Mouse (Mus musculus) embryonic facial prominence, embryonic 11.5 days (tissue): ENCODE results near the gene Kcng3. TPM values are rescaled to one million over a fixed set of nuclear protein-coding genes. Genes with fewer than 3 reads are reported as not detected.

Experiments used
- ATAC-seq: fragments of 200-750 bp; cut with Nextera tagmentation; replicated peaks from 2 replicates; pipeline ENCODE4 v1.8.0; 2017; ENCODE audit warnings: low read depth; ENCODE audit not compliant: insufficient number of reproducible peaks, low FRiP score, low TSS enrichment
- DNase-seq: peaks from one replicate; pipeline ENCODE4 v3.0.0-alpha.2; 2015; ENCODE audit warnings: low spot score
- H3K27ac ChIP-seq: fragments of 300-500 bp; sonication (generic); replicated peaks from 2 replicates; pipeline ENCODE4 v1.5.1; 2014; ENCODE audit warnings: mild to moderate bottlenecking, low read depth, low read length, control low read depth
- H3K27me3 ChIP-seq: fragments of 300-500 bp; sonication (generic); 2 replicates; pipeline ENCODE4 v1.6.1; 2014; ENCODE audit warnings: mild to moderate bottlenecking, low read length, moderate library complexity, mixed read lengths; ENCODE audit not compliant: control insufficient read depth, insufficient read depth
- H3K36me3 ChIP-seq: fragments of 300-500 bp; sonication (generic); replicated peaks from 2 replicates; pipeline ENCODE4 v1.6.1; 2014; ENCODE audit warnings: low read depth, mild to moderate bottlenecking, low read length, moderate library complexity, mixed read lengths; ENCODE audit not compliant: control insufficient read depth, insufficient read depth
- H3K4me1 ChIP-seq: fragments of 300-500 bp; sonication (generic); 2 replicates; pipeline ENCODE4 v1.6.1; 2014; ENCODE audit warnings: low read length, mixed read lengths; ENCODE audit not compliant: control insufficient read depth, insufficient read depth
- H3K4me2 ChIP-seq: fragments of 300-500 bp; sonication (generic); 2 replicates; pipeline ENCODE4 v1.6.1; 2014; ENCODE audit warnings: low read depth, mild to moderate bottlenecking, control low read depth, low read length, moderate library complexity
- H3K4me3 ChIP-seq: fragments of 300-500 bp; sonication (generic); 2 replicates; pipeline ENCODE4 v1.5.1; 2014; ENCODE audit warnings: low read depth, low read length, control low read depth
- H3K9ac ChIP-seq: fragments of 300-500 bp; sonication (generic); replicated peaks from 2 replicates; pipeline ENCODE4 v1.6.1; 2014; ENCODE audit warnings: mild to moderate bottlenecking, control low read depth, low read length
- H3K9me3 ChIP-seq: fragments of 300-500 bp; sonication (generic); replicated peaks from 2 replicates; pipeline ENCODE4 v1.6.1; 2016; ENCODE audit warnings: mild to moderate bottlenecking, low read length, inconsistent platforms, mixed read lengths; ENCODE audit not compliant: control insufficient read depth
- WGBS: fragments of 180-500 bp; shearing (Covaris S2); extraction: QIAGEN DNeasy Blood & Tissue Kit; methylation state at CpG from one replicate; pipeline ENCODE4 v1.1.7; 2014; 5-methylcytosine and 5-hydroxymethylcytosine counted together
- polyA plus RNA-seq: library from polyadenylated mRNA; unstranded; fragments of >200 nt; fragmentation: Nextera tagmentation; extraction: Ambion mirVana; gene quantifications from 2 replicates; pipeline ENCODE4 v1.2.1, GENCODE M21; 2014

The Kcng3 gene
- polyA plus RNA-seq, 1 experiment from 2014 or later, result not detected

- Histone ChIP-seq H3K27me3 (peaks cover 19% of the 10 kb centered on the region), H3K9me3 (no peaks in the 10 kb centered on the region), H3K4me2 (no peak overlapping the region), H3K4me1 (peaks cover 3% of the 10 kb centered on the region), H3K4me3 (no peak overlapping the region), H3K36me3 (no peaks in the 10 kb centered on the region), H3K27ac (no peak overlapping the region), H3K9ac (no peak overlapping the region)
- DNase-seq (no peak), ATAC-seq (no peak)
- WGBS, result 79% methylated on average over 6 of the region's 6 CpGs
Measured at GRCm38 (mm10) chr17:83545259-83545658, 86.4 kb downstream of the Kcng3 start.

GRCm38 (mm10) chr17:83542424-83542823 lies 89.3 kb downstream of the Kcng3 start:
- ATAC-seq, result no peak
- peaks cover 11% of the 10 kb centered on the region for H3K27me3 ChIP-seq

GRCm38 (mm10) chr17:83539262-83540037 lies 92.2 kb downstream of the Kcng3 start:
- H3K27me3 ChIP-seq, result peaks cover 2% of the 10 kb centered on the region; the same call in 1 of the 2 replicates
- no peak overlapping the region for H3K4me3 ChIP-seq
- H3K36me3 ChIP-seq, result no peaks in the 10 kb centered on the region
- H3K4me2 ChIP-seq, result no peak overlapping the region
- no peak for ATAC-seq
- no peak overlapping the region for H3K9ac ChIP-seq
- DNase-seq, result peak; percentile 43
- H3K4me1 ChIP-seq, result no peaks in the 10 kb centered on the region
- H3K9me3 ChIP-seq, result no peaks in the 10 kb centered on the region
- WGBS, result 34% methylated on average over 12 of the region's 12 CpGs
- H3K27ac ChIP-seq, result no peak overlapping the region

More at GRCm38 (mm10) chr17:83542424-83542823, 89.3 kb downstream of the Kcng3 start:
- no peak for DNase-seq
- Histone ChIP-seq H3K36me3 (no peaks in the 10 kb centered on the region), H3K27ac (no peak overlapping the region), H3K9me3 (no peaks in the 10 kb centered on the region), H3K4me2 (no peak overlapping the region), H3K9ac (no peak overlapping the region), H3K4me1 (peaks cover 3% of the 10 kb centered on the region), H3K4me3 (no peak overlapping the region)
- WGBS, result 87% methylated on average over 2 of the region's 2 CpGs

GRCm38 (mm10) chr17:83538694-83539093 lies 93.0 kb downstream of the Kcng3 start:
- Histone ChIP-seq H3K27me3 (no peaks in the 10 kb centered on the region), H3K4me2 (no peak overlapping the region), H3K27ac (no peak overlapping the region), H3K9ac (no peak overlapping the region), H3K4me1 (no peaks in the 10 kb centered on the region), H3K36me3 (no peaks in the 10 kb centered on the region), H3K9me3 (no peaks in the 10 kb centered on the region; the same call in 1 of the 2 replicates), H3K4me3 (no peak overlapping the region)
- ATAC-seq, result no peak
- no peak for DNase-seq
- 41% methylated on average over 1 of the region's 1 CpGs for WGBS

GRCm38 (mm10) chr17:83538141-83538540 lies 93.6 kb downstream of the Kcng3 start:
- no peak overlapping the region for H3K27ac ChIP-seq
- H3K9ac ChIP-seq, result no peak overlapping the region
- ATAC-seq (no peak), DNase-seq (no peak)
- H3K27me3 ChIP-seq, result no peaks in the 10 kb centered on the region
- H3K4me1 ChIP-seq, result no peaks in the 10 kb centered on the region
- 69% methylated on average over 9 of the region's 9 CpGs for WGBS
- H3K4me2 ChIP-seq, result no peak overlapping the region
- no peaks in the 10 kb centered on the region; the same call in 1 of the 2 replicates for H3K9me3 ChIP-seq
- H3K36me3 ChIP-seq, result no peaks in the 10 kb centered on the region
- H3K4me3 ChIP-seq, result no peak overlapping the region

Other genes with a start within 250 kb of the Kcng3 start
- gene Cox7a2l, start 114.6 kb downstream of the Kcng3 start, polyA plus RNA-seq, result 164 and 165 TPM in 2 replicates
- gene Mta3, start 74.3 kb upstream of the Kcng3 start, polyA plus RNA-seq, result 44.5 and 45.1 TPM in 2 replicates
- gene Haao, start 216.1 kb upstream of the Kcng3 start, polyA plus RNA-seq, result 0.31 and 0.39 TPM in 2 replicates